Mouse (Mus musculus) embryonic facial prominence, embryonic 10.5 days (tissue): ENCODE measurements around the gene Tmem234. TPM values are rescaled to one million over a fixed set of nuclear protein-coding genes. Genes with fewer than 3 reads are reported as not detected.
"Not testable (repeated sequence)": the region's sequence is repeated elsewhere in the genome, so short reads cannot be mapped to it uniquely, and the experiment has no call there.

Source experiments
- DNase-seq: peaks from one replicate; pipeline ENCODE4 v3.0.0-alpha.2; 2017; ENCODE audit warnings: low spot score
- H3K27ac ChIP-seq: fragments of 300-500 bp; sonication (generic); replicated peaks from 2 replicates; pipeline ENCODE4 v1.5.1; 2016; ENCODE audit warnings: mild to moderate bottlenecking
- H3K27me3 ChIP-seq: fragments of 300-500 bp; sonication (generic); replicated peaks from 2 replicates; pipeline ENCODE4 v1.6.1; 2016; ENCODE audit warnings: low read depth, mild to moderate bottlenecking; ENCODE audit not compliant: poor library complexity, severe bottlenecking
- H3K36me3 ChIP-seq: fragments of 300-500 bp; sonication (generic); replicated peaks from 2 replicates; pipeline ENCODE4 v1.6.1; 2016; ENCODE audit warnings: mild to moderate bottlenecking, moderate library complexity
- H3K4me1 ChIP-seq: fragments of 300-500 bp; sonication (generic); 2 replicates; pipeline ENCODE4 v1.6.1; 2016
- H3K4me3 ChIP-seq: fragments of 300-500 bp; sonication (generic); 2 replicates; pipeline ENCODE4 v1.5.1; 2016; ENCODE audit warnings: mild to moderate bottlenecking, moderate library complexity
- H3K9me3 ChIP-seq: fragments of 300-500 bp; sonication (generic); 2 replicates; pipeline ENCODE4 v1.6.1; 2016; ENCODE audit warnings: mild to moderate bottlenecking
- WGBS: fragments of 180-500 bp; shearing (Covaris S2); methylation state at CpG from one replicate; pipeline ENCODE4 v1.1.7; 2016; 5-methylcytosine and 5-hydroxymethylcytosine counted together
- polyA plus RNA-seq: library from polyadenylated mRNA; unstranded; fragments of >200 nt; fragmentation: Nextera tagmentation; extraction: Ambion mirVana; gene quantifications from 2 replicates; pipeline ENCODE4 v1.2.1, GENCODE M21; 2016

Tmem234 gene
- 222 and 226 TPM in 2 replicates for polyA plus RNA-seq

DNA sequence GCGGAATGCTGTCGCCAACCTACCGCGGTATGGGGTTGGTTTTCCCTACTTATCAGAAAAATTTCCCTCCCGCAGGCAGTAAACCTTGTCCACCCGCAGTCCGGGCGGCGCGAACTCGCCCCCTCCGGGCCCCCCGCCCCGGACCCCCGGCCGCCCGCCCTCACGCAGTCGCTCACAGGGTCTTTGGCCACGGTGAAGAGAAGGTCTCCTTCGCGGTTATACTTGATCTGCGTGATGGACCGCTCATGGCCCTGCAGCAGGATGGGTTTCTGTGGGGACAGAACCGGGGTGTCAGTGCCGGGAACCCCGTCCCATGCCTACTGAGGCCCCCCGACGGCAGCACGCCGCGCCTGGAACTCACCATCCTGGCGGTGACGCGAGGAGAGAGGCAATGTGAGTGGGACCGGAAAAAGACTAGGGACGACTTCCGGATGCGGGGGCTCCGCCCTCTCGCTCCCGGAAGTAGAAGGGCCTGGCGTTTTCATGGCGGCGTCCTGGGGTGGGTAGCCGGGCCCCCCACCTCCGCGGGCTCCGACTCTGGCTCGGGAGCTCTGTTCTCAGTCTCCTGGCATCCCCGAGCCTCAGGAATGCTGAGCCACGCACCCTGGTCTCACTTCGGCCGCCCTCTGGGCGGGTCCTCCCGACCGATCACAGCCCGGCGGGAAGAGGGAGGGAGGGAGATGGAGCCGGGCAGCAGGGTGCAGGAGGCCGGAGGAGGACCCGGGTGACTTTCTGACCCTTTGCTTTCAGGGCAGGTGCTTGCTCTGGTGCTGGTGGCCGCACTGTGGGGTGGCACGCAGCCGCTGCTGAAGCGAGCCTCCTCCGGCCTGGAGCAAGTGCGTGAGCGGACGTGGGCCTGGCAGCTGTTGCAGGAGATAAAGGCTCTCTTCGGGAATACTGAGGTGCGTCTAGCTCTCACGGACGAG, at the start of gene Tmem234, which contains the start of gene Eif3i:
Tmem234 (plus strand) TSS at position 436 of the 926 bp plus-strand sequence.
Eif3i (minus strand) TSS at position 416 of the 926 bp plus-strand sequence.
- peak within 1 kb of the TSS; percentile 94 for H3K27ac ChIP-seq
- under 1% methylated on average over 74 of the region's 74 CpGs for WGBS
- H3K4me1 ChIP-seq = peaks cover 30% of the 10 kb centered on the region
- peaks cover 76% of the 10 kb centered on the region for H3K36me3 ChIP-seq
- H3K4me3 ChIP-seq = peak within 1 kb of the TSS; percentile 99
- no peaks in the 10 kb centered on the region for H3K27me3 ChIP-seq
- H3K9me3 ChIP-seq = no peaks in the 10 kb centered on the region
- DNase-seq = peak; percentile 90

DNA sequence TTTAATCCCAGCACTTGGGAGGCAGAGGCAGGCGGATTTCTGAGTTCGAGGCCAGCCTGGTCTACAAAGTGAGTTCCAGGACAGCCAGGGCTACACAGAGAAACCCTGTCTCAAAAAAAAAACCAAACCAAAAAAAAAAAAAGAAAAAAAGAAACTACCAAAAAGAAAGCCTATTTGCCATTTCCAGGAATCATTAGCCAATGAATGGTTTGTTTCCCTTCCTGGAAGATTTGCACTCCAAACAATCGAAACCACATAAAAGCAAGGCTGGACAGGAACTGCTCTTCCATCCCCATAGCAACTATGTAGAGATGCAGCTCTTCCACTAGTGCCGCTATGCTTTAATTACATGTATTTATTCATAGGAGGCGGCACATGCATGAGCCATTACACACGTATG, 46.0 kb upstream of the Tmem234 start:
- not testable (repeated sequence) for H3K4me3 ChIP-seq, DNase-seq, H3K27ac ChIP-seq, H3K36me3 ChIP-seq, H3K9me3 ChIP-seq
- 88% methylated on average over 6 of the region's 6 CpGs for WGBS
- peaks cover 17% of the 10 kb centered on the region for H3K27me3 ChIP-seq
- peaks cover 47% of the 10 kb centered on the region for H3K4me1 ChIP-seq

DNA sequence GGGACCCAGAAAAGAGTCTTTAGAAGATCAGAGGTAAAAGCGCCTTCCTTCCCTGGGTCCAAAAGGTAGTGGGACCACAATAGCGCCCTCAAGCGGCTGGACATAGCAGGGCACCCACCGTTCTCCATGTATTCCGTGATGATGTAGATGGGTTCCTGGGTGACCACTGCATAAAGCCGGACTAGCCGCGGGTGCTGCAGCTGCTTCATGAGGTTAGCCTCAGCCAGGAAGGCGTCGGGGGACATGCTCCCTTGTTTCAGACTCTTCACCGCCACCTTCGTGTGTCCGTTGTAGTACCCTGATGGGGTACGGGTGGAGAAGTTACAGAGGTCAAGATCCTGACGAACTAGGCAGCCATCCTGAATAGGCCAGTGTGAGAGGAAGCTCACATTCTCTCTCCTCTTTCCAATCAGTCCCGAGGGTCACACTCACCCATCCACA, 45.0 kb upstream of the Tmem234 start:
- peak; percentile 72 for DNase-seq
- H3K4me1 ChIP-seq = peaks cover 39% of the 10 kb centered on the region
- WGBS = 2% methylated on average over 16 of the region's 16 CpGs
- H3K27me3 ChIP-seq = peaks cover 17% of the 10 kb centered on the region
- no peaks in the 10 kb centered on the region for H3K36me3 ChIP-seq
- H3K4me3 ChIP-seq = peak overlapping the region; percentile 66
- peak overlapping the region; percentile 84 for H3K27ac ChIP-seq
- no peaks in the 10 kb centered on the region for H3K9me3 ChIP-seq

DNA sequence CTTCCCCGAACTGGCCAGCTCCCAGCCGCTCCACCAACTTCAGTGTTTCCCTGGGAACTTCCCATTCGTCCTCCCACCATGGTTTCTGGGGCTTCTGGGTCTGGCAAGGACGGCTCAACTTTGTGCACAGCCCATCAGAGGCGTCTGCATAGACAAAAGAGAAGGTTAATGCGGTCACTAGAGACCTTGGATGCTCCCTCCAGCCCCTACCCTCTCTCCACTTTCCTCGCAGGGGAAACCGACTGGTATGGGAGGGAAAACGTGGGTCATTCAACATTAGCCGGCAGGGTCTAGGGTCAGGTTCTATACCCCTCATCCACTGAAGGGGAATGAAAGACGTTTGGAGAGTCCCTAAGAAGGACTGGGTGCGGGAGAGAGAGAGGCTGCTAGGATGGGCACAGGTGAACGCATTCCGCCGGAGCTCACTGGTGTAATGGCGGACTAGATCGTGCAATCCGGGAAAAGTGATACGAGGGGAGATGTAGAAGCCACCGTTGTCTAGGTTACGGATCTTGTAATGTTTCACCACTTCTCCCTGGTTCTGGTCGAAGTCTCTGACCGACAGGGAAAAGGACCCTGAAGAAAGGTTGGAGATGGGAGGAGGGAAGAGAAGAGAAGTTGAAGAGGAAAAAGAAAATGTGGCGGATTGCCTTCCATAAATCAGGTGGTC, 44.5 kb upstream of the Tmem234 start:
- under 1% methylated on average over 24 of the region's 24 CpGs for WGBS
- Histone ChIP-seq H3K27ac (peak overlapping the region; percentile 84), H3K9me3 (no peaks in the 10 kb centered on the region), H3K36me3 (no peaks in the 10 kb centered on the region), H3K27me3 (peaks cover 17% of the 10 kb centered on the region), H3K4me1 (peaks cover 34% of the 10 kb centered on the region), H3K4me3 (peak overlapping the region; percentile 66)
- no peak for DNase-seq

DNA sequence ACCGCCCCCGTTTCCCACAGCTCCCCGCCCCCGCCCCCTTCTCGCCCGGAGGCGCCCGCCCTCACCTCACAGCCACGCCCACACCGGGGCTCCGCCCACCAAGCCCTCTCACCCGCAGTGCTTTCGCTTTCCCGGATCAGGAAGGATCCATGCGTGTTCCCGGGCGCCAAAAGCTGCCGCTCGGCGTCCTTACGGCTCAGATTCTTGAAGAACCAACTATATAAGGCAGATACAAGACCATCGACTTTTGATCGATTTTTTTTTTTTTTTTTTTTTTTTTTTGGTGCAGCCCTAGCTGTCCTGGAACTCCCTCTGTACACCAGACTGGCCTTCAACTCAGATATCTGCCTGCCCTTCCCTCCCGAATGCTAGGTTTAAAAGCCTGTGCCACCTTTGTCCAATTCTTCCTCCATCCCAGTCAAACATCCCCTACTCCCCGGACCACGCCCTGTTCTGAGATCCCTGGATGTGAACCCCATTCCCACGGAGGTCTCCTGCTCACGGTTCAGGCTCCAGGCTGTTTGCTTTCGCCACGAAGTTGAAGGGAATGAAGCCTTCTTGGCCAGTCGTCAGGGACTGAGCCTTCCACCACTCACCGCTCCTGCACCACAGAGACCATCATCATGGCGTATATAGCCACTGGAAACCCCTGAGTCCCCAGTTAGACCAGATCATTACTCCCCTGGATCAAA, 43.8 kb upstream of the Tmem234 start:
- H3K27ac ChIP-seq = peak overlapping the region; percentile 84
- no peaks in the 10 kb centered on the region for H3K9me3 ChIP-seq
- H3K4me1 ChIP-seq = peaks cover 34% of the 10 kb centered on the region
- H3K36me3 ChIP-seq = no peaks in the 10 kb centered on the region
- peaks cover 17% of the 10 kb centered on the region for H3K27me3 ChIP-seq
- peak; percentile 96 for DNase-seq
- 9% methylated on average over 33 of the region's 33 CpGs for WGBS
- peak overlapping the region; percentile 66 for H3K4me3 ChIP-seq

DNA sequence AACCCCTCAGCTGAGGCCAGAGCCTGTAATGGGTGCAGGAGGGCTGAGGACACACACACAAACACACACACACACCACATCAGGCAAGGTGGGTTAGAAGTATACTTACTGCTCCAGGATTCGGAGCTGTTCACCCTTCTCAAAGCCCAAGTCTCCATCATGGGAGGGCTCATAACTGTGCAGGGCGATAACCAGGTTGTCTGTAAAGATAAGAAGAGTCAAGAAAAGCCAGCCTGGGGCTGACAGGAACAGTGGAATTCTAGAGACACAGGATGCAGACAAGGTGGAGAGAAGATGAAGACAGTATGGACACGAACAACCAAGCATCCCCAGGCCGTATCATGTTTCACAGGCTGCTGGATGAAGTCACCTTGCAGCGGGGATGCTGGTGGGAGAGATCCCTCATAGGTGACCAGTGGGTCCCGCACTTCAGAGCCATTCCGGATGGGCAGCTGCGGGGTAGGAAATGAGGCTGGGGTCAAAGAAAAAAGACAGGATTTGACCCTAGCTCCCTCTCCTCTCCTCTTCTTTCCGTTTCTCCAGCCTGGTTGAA, 43.1 kb upstream of the Tmem234 start:
- peaks cover 34% of the 10 kb centered on the region for H3K4me1 ChIP-seq
- no peak for DNase-seq
- peaks cover 17% of the 10 kb centered on the region for H3K27me3 ChIP-seq
- H3K27ac ChIP-seq = peak overlapping the region; percentile 84
- WGBS = 64% methylated on average over 9 of the region's 9 CpGs
- peak overlapping the region; percentile 66; the same call in 1 of the 2 replicates for H3K4me3 ChIP-seq
- H3K9me3 ChIP-seq = no peaks in the 10 kb centered on the region
- H3K36me3 ChIP-seq = no peaks in the 10 kb centered on the region

DNA sequence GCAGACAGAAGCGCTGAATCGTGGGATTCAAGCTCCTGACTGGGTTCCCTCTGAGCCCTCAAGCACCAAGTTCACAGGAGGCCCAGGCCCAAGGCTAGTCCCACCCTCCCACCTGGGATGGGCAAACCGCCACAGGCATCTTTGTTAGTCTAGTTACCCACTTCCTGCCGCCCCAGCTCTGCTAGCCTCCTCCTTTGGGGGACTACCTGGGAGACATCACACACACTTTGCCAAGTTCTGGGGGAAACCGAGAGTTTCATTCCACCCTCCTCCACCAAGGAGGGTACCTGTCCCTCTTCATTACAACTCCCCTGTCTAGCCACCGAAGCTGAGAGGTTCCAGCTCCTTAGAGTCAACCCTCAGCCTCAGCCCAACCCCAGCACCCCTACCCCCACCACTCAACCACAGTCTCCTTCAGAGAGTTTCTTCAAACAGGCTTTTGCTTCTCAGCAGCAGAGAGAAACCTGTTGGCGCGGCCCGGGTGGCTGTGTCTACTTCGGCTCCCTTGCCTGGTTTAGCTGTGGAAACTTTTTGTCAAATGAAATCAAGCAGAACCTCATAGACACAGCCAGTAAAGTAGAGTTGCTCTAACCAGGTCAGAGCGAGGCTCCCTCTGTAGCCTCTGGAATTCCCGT, 42.0 kb upstream of the Tmem234 start:
- Histone ChIP-seq H3K27me3 (peaks cover 17% of the 10 kb centered on the region), H3K36me3 (no peaks in the 10 kb centered on the region), H3K27ac (no peak overlapping the region), H3K9me3 (no peaks in the 10 kb centered on the region), H3K4me1 (peaks cover 36% of the 10 kb centered on the region), H3K4me3 (no peak overlapping the region)
- no peak for DNase-seq
- WGBS = 84% methylated on average over 12 of the region's 12 CpGs

DNA sequence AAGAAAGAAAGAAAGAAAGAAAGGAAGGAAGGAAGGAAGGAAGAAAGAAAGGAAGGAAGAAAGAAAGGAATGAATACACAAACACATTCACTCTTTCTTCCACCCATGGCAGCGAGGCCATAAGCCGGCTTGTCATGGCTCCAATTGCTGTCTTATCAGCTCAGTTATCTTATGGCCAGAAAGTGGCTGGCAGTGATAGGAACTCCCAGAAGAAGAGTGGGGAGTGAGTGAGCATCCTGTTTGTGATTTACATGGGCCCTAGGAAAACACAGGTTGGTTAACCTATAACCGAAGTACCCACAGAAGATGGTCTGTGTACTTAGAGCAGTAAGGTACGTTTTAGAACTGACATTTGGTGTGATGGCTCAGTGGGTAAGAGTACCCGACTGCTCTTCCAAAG, 39.3 kb upstream of the Tmem234 start:
- 92% methylated on average over 5 of the region's 5 CpGs for WGBS
- Histone ChIP-seq H3K36me3 (no peaks in the 10 kb centered on the region), H3K27ac (no peak overlapping the region), H3K27me3 (0 out of 2 replicates have a peak, but pooled peaks cover 5% of the 10 kb centered on the region), H3K4me3 (no peak overlapping the region), H3K4me1 (peaks cover 29% of the 10 kb centered on the region), H3K9me3 (no peaks in the 10 kb centered on the region)
- no peak for DNase-seq

DNA sequence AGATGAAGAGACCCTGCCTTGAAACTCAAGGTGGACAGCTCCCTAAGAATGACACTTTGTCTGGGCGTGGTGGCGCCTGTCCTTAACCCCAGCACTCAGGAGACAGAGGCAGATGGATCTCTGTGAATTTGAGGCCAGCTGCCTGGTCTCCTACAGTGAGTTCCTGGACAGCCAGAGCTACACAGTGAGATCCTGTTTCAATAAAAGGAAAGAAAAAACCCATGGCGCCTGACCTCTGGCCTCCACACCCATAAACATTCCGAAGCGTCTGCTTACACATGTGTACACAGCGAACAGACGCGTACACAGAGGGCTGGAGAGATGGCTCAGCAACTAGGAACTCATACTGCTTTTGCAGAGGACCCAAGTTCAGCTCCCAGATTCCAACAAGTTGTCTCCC, 36.8 kb upstream of the Tmem234 start:
- H3K27me3 ChIP-seq = no peaks in the 10 kb centered on the region
- WGBS = 50% methylated on average over 8 of the region's 8 CpGs
- H3K9me3 ChIP-seq = no peaks in the 10 kb centered on the region
- H3K4me1 ChIP-seq = peaks cover 10% of the 10 kb centered on the region
- no peaks in the 10 kb centered on the region for H3K36me3 ChIP-seq
- H3K4me3 ChIP-seq = no peak overlapping the region
- peak; percentile 62 for DNase-seq
- 0 out of 2 replicates have a peak overlapping the region, but pooled peaks have one; percentile 8 for H3K27ac ChIP-seq

DNA sequence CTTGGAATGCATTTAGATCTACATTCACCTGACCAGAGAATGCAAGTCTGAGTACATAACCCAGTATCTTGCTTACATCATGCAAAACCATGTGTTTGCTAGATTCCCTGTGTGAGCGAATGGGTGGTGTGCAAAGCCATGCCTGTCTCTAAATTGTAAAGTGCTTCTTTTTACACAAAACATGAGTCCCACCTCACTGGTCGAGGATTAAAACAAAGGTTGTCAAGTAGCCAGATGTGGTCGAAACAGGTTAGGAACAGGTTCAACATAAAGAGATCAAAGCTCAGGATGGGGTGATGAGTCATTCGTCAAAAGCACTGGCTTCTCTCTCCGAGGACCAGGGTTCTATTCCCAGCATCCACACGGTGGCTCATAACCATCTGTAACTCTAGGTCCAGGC, 35.3 kb upstream of the Tmem234 start:
- no peak overlapping the region for H3K27ac ChIP-seq
- no peaks in the 10 kb centered on the region for H3K9me3 ChIP-seq
- no peak overlapping the region for H3K4me3 ChIP-seq
- no peaks in the 10 kb centered on the region for H3K27me3 ChIP-seq
- H3K4me1 ChIP-seq = peaks cover 10% of the 10 kb centered on the region
- WGBS = 90% methylated on average over 6 of the region's 6 CpGs
- DNase-seq = no peak
- no peaks in the 10 kb centered on the region for H3K36me3 ChIP-seq

DNA sequence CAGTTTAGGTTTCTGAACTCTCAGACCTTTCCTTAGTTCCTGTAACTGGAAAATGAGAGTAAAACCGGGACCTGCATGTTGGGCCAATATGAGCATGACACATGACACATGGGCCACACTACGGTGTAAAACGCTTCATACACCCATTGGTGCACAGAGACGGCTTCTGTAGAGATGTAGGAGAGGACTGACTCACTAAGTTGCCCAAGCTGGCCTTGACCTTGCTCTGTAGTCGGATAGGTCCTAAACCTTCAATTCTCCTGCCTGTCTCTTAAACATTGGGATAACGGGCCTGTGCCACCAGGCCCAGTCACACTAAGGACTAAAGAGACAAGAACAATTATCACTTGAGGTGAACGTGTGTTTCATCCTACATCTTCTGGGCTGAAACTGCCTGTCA, 32.1 kb upstream of the Tmem234 start:
- H3K36me3 ChIP-seq = no peaks in the 10 kb centered on the region
- no peaks in the 10 kb centered on the region for H3K27me3 ChIP-seq
- DNase-seq = no peak
- H3K27ac ChIP-seq = no peak overlapping the region
- WGBS = 95% methylated on average over 7 of the region's 7 CpGs
- H3K4me3 ChIP-seq = no peak overlapping the region
- no peaks in the 10 kb centered on the region for H3K9me3 ChIP-seq
- peaks cover 8% of the 10 kb centered on the region for H3K4me1 ChIP-seq
